Mouse (Mus musculus): ENCODE results near the gene Myo10.

DNA sequence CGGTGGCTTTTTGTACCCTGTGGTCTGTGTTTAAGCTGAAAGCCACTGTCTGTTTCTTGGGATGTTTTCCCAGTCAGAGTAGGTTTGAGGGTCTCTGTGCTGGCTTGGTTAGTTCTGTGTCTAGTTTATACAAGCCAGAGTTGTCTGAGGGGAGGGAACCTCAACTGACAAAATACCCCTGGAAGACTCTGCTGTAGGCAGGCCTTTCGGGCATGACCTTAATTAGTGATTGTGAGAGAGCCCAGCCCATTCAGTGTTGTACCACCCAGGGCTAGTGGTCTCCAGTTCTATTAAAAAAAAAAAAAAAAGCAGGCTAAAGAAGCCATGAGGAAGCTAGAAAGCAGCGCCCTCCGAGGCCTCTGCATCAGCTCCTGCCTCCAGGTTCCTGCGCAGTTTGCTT is 30.0 kb downstream of the Myo10 start:
- no peak for TF ChIP-seq POLR2A (IDR thresholded peaks at IDR 0.05; ENCODE audit: low read depth, low read length)
- no peak for TF ChIP-seq CTCF (IDR thresholded peaks at IDR 0.05; ENCODE audit: extremely low read depth, insufficient read length, insufficient replicate concordance, low read depth, low read length)

Data from small intestine, adult 2 months (tissue).